Mouse (Mus musculus): ENCODE results near the gene Clec16a.

The Clec16a gene

GRCm38 (mm10) chr16:10642857-10643633 lies 97.9 kb downstream of the Clec16a start:
- no peak for DNase-seq (ENCODE audit: low spot score)

- DNase-seq (ENCODE audit: low spot score): no peak
Measured at GRCm38 (mm10) chr16:10644238-10644637, 99.1 kb downstream of the Clec16a start.

- no peak for DNase-seq (ENCODE audit: low spot score)
Measured at GRCm38 (mm10) chr16:10644731-10645130, 99.6 kb downstream of the Clec16a start.

- no peak for DNase-seq (ENCODE audit: low spot score)
Measured at GRCm38 (mm10) chr16:10651804-10652203, 106.7 kb downstream of the Clec16a start.

- DNase-seq (ENCODE audit: low spot score): no peak
Measured at GRCm38 (mm10) chr16:10652935-10653334, 107.8 kb downstream of the Clec16a start.

GRCm38 (mm10) chr16:10655236-10655635 lies 110.1 kb downstream of the Clec16a start:
- DNase-seq (ENCODE audit: low spot score): no peak

GRCm38 (mm10) chr16:10655926-10656325 lies 110.8 kb downstream of the Clec16a start:
- DNase-seq (ENCODE audit: low spot score): no peak

GRCm38 (mm10) chr16:10656461-10656860 lies 111.3 kb downstream of the Clec16a start:
- no peak for DNase-seq (ENCODE audit: low spot score)

GRCm38 (mm10) chr16:10656939-10657338 lies 111.8 kb downstream of the Clec16a start:
- DNase-seq (ENCODE audit: low spot score): no peak

GRCm38 (mm10) chr16:10659211-10659610 lies 114.1 kb downstream of the Clec16a start:
- no peak for DNase-seq (ENCODE audit: low spot score)

GRCm38 (mm10) chr16:10660526-10660925 lies 115.4 kb downstream of the Clec16a start:
- DNase-seq (ENCODE audit: low spot score): no peak

- no peak for DNase-seq (ENCODE audit: low spot score)
Measured at GRCm38 (mm10) chr16:10661385-10661784, 116.2 kb downstream of the Clec16a start.

GRCm38 (mm10) chr16:10663890-10664731 lies 119.0 kb downstream of the Clec16a start:
- no peak for DNase-seq (ENCODE audit: low spot score)

GRCm38 (mm10) chr16:10664921-10665894 lies 120.1 kb downstream of the Clec16a start:
- DNase-seq (ENCODE audit: low spot score): peak; percentile 59

GRCm38 (mm10) chr16:10666766-10667165 lies 121.6 kb downstream of the Clec16a start:
- DNase-seq (ENCODE audit: low spot score): no peak

- DNase-seq (ENCODE audit: low spot score): peak; percentile 52
Measured at GRCm38 (mm10) chr16:10668453-10668852, 123.3 kb downstream of the Clec16a start.

- peak; percentile 52 for DNase-seq (ENCODE audit: low spot score)
Measured at GRCm38 (mm10) chr16:10668991-10669703, 124.0 kb downstream of the Clec16a start.

- DNase-seq (ENCODE audit: low spot score): no peak
Measured at GRCm38 (mm10) chr16:10669936-10670335, 124.8 kb downstream of the Clec16a start.

GRCm38 (mm10) chr16:10672490-10672889 lies 127.4 kb downstream of the Clec16a start:
- no peak for DNase-seq (ENCODE audit: low spot score)

GRCm38 (mm10) chr16:10674020-10674419 lies 128.9 kb downstream of the Clec16a start:
- DNase-seq (ENCODE audit: low spot score): no peak

- DNase-seq (ENCODE audit: low spot score): no peak
Measured at GRCm38 (mm10) chr16:10674957-10675356, 129.8 kb downstream of the Clec16a start.

All from testis, postnatal 10 days (tissue).